Mouse (Mus musculus) thymus, adult 2 months (tissue): Measurements from ENCODE around the gene Tmem121. TPM values are rescaled to one million over a fixed set of nuclear protein-coding genes. Genes with fewer than 3 reads are reported as not detected.

Experiments used
- DNase-seq: peaks from one replicate; pipeline ENCODE4 v3.0.0; 2021
- H3K27ac ChIP-seq: fragments of 200-500 bp; 2 replicates; pipeline ENCODE4 v1.5.1; 2012; ENCODE audit warnings: low read length, control low read depth; ENCODE audit not compliant: control insufficient read depth, insufficient read depth
- H3K27me3 ChIP-seq: fragments of 200-500 bp; 2 replicates; pipeline ENCODE4 v1.6.1; 2012; ENCODE audit warnings: mild to moderate bottlenecking, low read length, moderate library complexity, mixed read lengths; ENCODE audit not compliant: control insufficient read depth, insufficient read depth
- H3K36me3 ChIP-seq: fragments of 200-500 bp; 2 replicates; pipeline ENCODE4 v1.6.1; 2012; ENCODE audit warnings: mild to moderate bottlenecking, low read length, moderate library complexity; ENCODE audit not compliant: control insufficient read depth, insufficient read depth
- H3K4me1 ChIP-seq: fragments of 200-500 bp; replicated peaks from 2 replicates; pipeline ENCODE4 v1.6.1; 2012; ENCODE audit warnings: low read length; ENCODE audit not compliant: control insufficient read depth, insufficient read depth
- H3K4me3 ChIP-seq: fragments of 200-500 bp; 2 replicates; pipeline ENCODE4 v1.5.1; 2012; ENCODE audit warnings: mild to moderate bottlenecking, low read length, control low read depth, moderate library complexity; ENCODE audit not compliant: control insufficient read depth, insufficient read depth
- CTCF ChIP-seq: fragments of 200-500 bp; IDR thresholded peaks from 2 replicates; pipeline ENCODE4 v1.5.1; 2012; ENCODE audit warnings: mild to moderate bottlenecking, control low read depth, low read length, moderate library complexity, borderline replicate concordance; ENCODE audit not compliant: control insufficient read depth, poor library complexity, insufficient read depth; ENCODE audit errors: extremely low read depth
- POLR2A ChIP-seq: fragments of 200-500 bp; IDR thresholded peaks from 2 replicates; pipeline ENCODE4 v1.6.1; 2012; ENCODE audit warnings: mild to moderate bottlenecking, low read length, control low read depth, moderate library complexity; ENCODE audit not compliant: control insufficient read depth, poor library complexity, insufficient read depth; ENCODE audit errors: extremely low read depth
- WGBS: fragments of 180-500 bp; shearing (Covaris S2); methylation state at CpG from one replicate; pipeline ENCODE4 v1.1.7; 2018; 5-methylcytosine and 5-hydroxymethylcytosine counted together
- polyA plus RNA-seq: library from polyadenylated mRNA; depleted of rRNA; stranded (reverse); fragments of >200 nt; gene quantifications from 2 replicates; pipeline ENCODE4 v1.2.3, GENCODE M21; 2012

The Tmem121 gene
- polyA plus RNA-seq, 1 experiment, result 47.6 TPM

DNA sequence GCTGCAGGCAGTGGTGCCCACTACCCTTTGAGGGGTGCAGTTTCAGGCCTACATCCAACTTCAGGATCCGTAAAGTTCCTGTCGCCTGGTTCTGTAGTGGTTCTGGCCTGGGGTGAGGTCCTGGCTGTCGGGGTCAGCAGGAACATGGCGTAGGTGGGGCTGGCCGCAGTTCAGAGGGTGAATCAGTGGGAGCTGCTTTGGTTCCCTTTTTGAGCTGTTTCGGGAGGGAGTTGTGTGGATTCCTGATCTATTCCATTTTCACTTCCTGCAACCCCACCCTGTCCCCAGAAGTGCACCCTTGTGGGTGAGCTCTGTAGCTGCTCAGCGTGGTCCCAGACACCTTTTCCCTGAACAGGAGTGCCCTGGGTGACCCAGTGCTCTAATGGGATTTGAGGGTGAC is 31.8 kb upstream of the Tmem121 start:
- no peaks in the 10 kb centered on the region for H3K27me3 ChIP-seq
- H3K4me1 ChIP-seq, result peaks cover 61% of the 10 kb centered on the region
- no peak for TF ChIP-seq CTCF
- no peak for TF ChIP-seq POLR2A
- WGBS, result 82% methylated on average over 7 of the region's 7 CpGs
- peak overlapping the region; percentile 12; the same call in 1 of the 2 replicates for H3K27ac ChIP-seq
- H3K4me3 ChIP-seq, result no peak overlapping the region
- no peak for DNase-seq
- H3K36me3 ChIP-seq, result no peaks in the 10 kb centered on the region

DNA sequence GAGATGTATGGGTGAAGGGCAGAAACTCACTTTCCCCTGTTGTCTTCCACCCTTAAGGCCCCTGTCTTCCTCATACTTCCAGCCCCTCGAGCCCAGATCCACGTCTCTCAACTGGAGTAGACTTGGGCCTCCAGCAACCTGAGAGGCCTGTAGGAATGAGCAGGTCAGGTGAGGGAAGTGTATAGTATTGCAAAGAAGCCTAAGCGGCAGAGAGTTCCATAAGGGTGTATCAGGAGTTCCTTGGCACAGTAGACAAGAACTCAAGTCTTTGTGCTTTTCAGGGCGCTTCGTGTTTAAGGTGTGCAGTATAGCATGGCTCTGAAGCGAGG is 31.0 kb upstream of the Tmem121 start:
- peak overlapping the region; percentile 58 for H3K4me3 ChIP-seq
- no peaks in the 10 kb centered on the region for H3K27me3 ChIP-seq
- TF ChIP-seq CTCF, result no peak
- no peak for TF ChIP-seq POLR2A
- H3K27ac ChIP-seq, result peak overlapping the region; percentile 90
- H3K36me3 ChIP-seq, result no peaks in the 10 kb centered on the region
- no peak for DNase-seq
- WGBS, result 41% methylated on average over 6 of the region's 6 CpGs
- H3K4me1 ChIP-seq, result peaks cover 56% of the 10 kb centered on the region

DNA sequence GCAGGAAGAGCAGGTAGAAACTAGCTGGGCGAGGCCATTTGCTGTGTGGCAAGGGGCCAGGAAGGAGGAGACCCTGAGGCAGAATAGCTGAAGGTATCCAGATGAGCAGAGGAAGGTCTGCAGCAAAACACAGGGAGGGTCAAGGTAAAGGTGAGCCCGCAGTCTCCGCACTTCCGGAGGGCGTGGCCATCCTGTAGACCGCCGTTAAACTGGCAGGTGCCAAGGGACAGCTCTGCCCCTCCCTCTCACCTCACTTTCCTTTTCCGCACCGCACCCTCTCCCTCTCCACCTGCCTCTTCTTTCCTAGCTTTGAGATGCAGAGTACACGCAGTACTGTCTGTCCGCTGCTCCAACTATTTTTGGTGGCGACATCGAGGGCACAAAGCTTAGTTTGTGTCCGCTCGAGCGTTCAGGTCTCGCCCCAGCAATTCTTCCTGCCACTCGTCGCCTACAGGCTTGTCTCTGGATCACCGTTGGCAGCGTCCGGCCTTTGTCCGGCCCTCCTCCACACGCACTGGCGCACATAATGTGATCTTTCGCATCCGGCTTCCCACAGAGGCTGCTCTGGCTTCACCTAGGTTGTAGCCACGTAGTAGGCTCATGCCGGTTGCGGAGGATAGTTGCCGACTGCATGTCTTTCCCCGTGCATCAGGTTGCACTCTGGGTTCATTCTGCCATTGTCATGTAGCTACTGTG is 30.5 kb upstream of the Tmem121 start:
- WGBS, result 1% methylated on average over 32 of the region's 32 CpGs
- Histone ChIP-seq H3K4me1 (peaks cover 52% of the 10 kb centered on the region), H3K4me3 (peak overlapping the region; percentile 58)

DNA sequence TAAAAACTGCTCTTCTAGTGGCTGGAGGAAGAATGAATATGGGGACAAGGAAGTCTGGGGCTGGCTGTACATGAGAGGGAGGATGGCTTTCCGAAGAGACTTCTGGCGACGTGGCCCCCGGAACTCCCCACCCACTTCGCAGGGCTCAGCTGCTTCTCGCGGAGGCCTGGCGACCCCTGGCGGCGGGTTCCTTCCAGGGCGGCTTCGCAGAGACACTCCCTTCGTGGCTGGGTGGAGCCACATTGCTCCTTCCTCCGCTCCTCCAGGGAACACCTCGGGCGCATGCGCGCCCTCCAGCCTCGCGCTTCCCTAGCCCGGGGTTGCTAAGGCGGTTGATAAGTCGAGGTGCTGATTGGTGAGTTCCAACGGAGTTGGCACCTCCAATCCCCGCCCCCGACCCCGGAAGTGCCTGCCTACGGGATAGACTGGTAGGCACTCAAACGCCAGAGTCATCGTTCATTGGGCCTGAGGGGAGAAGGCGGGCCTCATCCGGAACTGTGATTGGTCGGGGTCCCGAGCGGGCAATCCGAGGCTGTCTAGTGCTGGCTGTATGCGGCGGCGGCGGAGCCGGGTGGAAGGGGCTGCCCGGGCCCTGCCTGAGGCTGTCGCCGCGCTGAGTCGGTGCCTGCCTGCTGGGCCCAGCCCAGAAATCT is 29.7 kb upstream of the Tmem121 start, which contains the start of gene Tedc1:
Gene Tedc1, plus strand, starts transcription at position 535 of the 653 bp plus-strand sequence.
- no peaks in the 10 kb centered on the region for H3K27me3 ChIP-seq
- H3K27ac ChIP-seq, result peak within 1 kb of the TSS; percentile 90
- H3K4me3 ChIP-seq, result peak within 1 kb of the TSS; percentile 85
- peak; percentile 100 for DNase-seq
- WGBS, result under 1% methylated on average over 46 of the region's 46 CpGs
- H3K36me3 ChIP-seq, result no peaks in the 10 kb centered on the region
- H3K4me1 ChIP-seq, result peaks cover 45% of the 10 kb centered on the region
- TF ChIP-seq CTCF (peak; percentile 89), POLR2A (peak; percentile 82; the same call in 1 of the 2 replicates)

More for the DNA sequence above, 30.5 kb upstream of the Tmem121 start:
- Histone ChIP-seq H3K27me3 (no peaks in the 10 kb centered on the region), H3K36me3 (no peaks in the 10 kb centered on the region), H3K27ac (peak overlapping the region; percentile 90)
- TF ChIP-seq POLR2A (peak; percentile 41; the same call in 1 of the 2 replicates), CTCF (no peak)
- peak; percentile 73 for DNase-seq

DNA sequence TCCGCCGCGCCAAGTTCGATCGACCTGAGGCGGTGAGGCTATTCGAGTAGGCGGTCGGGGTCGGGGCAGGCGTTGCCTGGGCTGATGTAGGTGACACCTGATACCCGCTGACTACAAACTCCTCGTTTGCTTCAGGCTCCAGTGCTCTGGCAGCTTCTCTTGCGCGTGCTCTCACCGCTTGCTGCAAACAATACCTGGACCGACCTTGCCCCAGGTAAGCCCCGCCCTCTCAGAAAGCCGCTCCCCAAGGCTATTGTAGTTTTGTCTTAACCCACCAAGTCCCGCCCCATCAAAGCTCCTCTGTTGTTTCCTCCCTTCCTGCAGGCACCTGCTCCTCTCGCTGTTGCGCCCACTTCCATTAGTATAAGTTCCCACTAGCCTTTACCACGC is 29.2 kb upstream of the Tmem121 start:
- Histone ChIP-seq H3K27me3 (no peaks in the 10 kb centered on the region), H3K36me3 (no peaks in the 10 kb centered on the region), H3K4me3 (peak overlapping the region; percentile 85), H3K27ac (no peak overlapping the region), H3K4me1 (peaks cover 40% of the 10 kb centered on the region)
- WGBS, result under 1% methylated on average over 23 of the region's 23 CpGs
- peak; percentile 65 for DNase-seq
- TF ChIP-seq POLR2A, result no peak
- TF ChIP-seq CTCF, result no peak

DNA sequence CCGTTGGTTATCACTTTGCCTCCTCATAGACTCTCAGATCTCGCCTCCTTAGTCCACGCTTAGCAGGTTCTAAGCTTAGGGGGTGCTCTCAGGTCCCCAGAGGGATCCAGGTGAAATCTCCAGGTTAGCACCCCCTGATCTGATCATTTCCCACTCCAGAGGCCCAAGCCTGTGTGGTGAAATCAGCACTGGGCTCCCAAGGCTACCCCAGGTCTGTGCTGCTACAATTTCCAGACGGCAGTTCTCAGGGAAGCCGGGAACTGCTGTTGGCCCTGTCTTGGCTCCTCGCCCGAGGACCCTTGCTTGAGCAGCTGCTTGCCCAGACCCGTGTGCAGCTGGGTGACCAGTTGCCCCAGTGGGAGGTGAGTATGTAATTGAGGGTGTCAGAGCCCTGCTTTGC is 28.7 kb upstream of the Tmem121 start:
- DNase-seq, result no peak
- peaks cover 5% of the 10 kb centered on the region; the same call in 1 of the 2 replicates for H3K36me3 ChIP-seq
- WGBS, result 28% methylated on average over 8 of the region's 8 CpGs
- peaks cover 38% of the 10 kb centered on the region for H3K4me1 ChIP-seq
- no peaks in the 10 kb centered on the region for H3K27me3 ChIP-seq
- peak overlapping the region; percentile 85 for H3K4me3 ChIP-seq
- no peak overlapping the region for H3K27ac ChIP-seq
- no peak for TF ChIP-seq POLR2A
- TF ChIP-seq CTCF, result no peak
